Mouse (Mus musculus) adrenal gland, postnatal 10 days (tissue): ENCODE data around the gene Tlcd1. TPM values are rescaled to one million over a fixed set of nuclear protein-coding genes. Genes with fewer than 3 reads are reported as not detected.
"Not testable (repeated sequence)": the region's sequence is repeated elsewhere in the genome, so short reads cannot be mapped to it uniquely, and the experiment has no call there.

Experiments used
- DNase-seq: peaks from one replicate; pipeline ENCODE4 v3.0.0; 2021; ENCODE audit warnings: mixed read lengths
- long read RNA-seq, 2 experiments: library from polyadenylated mRNA; stranded (forward); transcript quantifications; one replicate each; pipeline ENCODE4 v2.0.0; 2021
- total RNA-seq, 2 experiments: library from RNA; stranded (reverse); gene quantifications; 2 replicates each; pipeline ENCODE4 v1.2.3; 2021

The Tlcd1 gene
- total RNA-seq: 10 to 100 TPM; 34.4 to 45.6 TPM
- long read RNA-seq, experiment 1, transcript Tlcd1-204 (4 exons, 1,412 nt): major isoform, 58 of 76 reads
- long read RNA-seq, experiment 1, partial matches to known transcripts: 0 of 76 reads
- long read RNA-seq, experiment 1, other reads (novel, unspliced or antisense): 9 of 76 reads
- long read RNA-seq, experiment 2, transcript Tlcd1-204 (4 exons, 1,412 nt): major isoform, 30 of 45 reads
- long read RNA-seq, experiment 2, partial matches to known transcripts: 3 of 45 reads
- long read RNA-seq, experiment 2, other reads (novel, unspliced or antisense): 4 of 45 reads

DNA sequence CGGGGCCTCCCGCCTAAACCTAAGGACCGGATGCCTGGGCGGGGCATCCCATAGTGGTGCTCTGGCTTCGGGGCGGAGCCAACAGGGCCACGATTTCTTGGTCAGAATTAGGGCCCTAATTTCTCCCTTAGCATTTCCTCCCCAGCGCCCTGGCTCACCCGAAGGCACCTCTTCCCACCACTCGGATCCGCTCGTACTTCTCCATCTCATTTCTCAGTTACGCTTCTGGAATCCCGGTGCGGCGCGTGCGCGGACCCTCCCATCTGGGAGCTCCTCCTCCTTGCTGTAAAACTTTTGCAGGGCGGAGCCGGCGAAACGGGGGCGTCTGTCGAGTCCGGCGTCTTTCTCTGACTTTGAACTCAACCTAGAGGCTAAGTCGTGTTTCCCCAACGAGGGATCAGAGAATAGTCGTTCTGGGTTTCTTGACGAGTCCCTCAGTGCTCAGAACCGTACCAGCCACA, at the start of gene Tlcd1, which contains the start of gene Nek8:
TSS of gene Tlcd1 (plus strand) at position 310 of the 461 bp plus-strand sequence.
TSS of gene Nek8 (minus strand) at position 274 of the 461 bp plus-strand sequence.
- DNase-seq: peak; percentile 95

DNA sequence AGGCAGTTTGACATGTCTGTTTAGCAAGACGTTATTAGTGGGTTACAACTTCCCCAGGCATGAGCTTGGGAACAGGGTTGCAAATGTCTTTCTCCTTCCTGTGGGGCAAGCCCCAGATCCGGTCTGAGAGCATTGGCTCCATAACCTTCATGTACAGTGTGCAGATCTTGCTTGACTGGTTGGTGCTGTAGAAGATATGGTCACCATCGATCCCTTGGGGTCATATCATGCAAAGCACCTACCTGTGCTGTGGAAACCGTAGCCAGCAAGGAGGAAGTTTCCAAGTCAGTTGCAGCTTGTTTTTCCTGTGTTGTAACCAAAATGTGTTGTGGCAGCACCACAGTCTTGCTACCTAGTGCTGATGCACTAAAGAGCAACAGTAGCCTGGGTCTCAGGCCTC, 49.8 kb upstream of the Tlcd1 start:
- DNase-seq: no peak

DNA sequence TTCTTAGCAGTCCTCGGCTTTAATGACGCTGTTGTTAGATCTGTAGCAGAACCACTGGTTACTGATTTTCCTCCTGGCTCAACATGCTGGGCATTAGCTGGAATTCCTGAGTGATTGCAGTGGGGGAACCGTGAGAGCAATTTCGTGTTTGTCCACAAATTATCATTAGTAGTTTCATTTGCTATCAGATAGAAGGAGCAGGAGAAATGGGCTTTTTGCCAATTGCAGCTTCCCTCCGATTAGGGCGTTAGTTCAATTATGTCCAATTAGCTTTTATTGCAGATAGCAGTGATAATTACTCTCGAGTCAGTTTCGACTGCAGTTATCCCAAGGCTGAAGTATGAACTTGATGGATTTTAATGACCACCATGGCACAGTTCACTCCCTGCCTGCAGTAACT, 47.1 kb upstream of the Tlcd1 start:
- DNase-seq: no peak

DNA sequence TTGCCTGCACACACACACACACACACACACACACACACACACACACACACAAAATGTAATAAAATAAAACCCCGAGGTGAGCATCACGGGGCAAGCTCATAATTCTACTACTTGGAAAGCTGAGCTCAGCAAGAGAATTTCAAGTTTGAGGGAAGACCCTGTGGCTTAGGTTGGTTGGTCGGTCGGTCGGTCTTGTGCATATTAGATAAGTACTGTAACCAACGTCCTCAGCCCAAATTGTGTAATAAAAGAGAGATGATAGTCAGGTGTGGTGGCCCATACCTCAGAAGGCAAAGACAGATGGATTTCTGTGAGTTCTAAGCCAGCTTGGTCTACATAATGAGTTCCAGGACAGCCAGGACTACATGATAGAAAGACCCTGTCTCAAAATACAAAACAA, 42.6 kb upstream of the Tlcd1 start:
- DNase-seq: no peak

DNA sequence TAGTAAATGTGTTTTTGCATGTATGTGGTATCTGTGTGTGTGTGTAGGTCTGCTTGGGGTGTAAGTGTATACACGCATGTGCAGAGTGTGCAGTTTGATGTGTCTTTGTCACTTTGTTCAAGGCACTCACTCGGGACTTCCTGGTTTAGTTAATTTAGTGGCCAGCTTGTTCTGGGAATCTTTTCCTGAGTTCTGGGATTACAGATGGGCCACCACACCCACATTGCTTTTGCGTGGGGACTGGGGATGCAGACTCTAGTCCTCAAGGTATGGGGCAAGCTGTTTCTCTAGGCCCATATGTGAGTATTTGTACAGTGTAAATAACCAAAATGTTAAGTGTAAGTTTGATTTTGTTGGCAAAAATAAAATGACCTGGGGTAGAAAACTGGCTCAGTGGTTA, 42.2 kb upstream of the Tlcd1 start:
- no peak for DNase-seq

DNA sequence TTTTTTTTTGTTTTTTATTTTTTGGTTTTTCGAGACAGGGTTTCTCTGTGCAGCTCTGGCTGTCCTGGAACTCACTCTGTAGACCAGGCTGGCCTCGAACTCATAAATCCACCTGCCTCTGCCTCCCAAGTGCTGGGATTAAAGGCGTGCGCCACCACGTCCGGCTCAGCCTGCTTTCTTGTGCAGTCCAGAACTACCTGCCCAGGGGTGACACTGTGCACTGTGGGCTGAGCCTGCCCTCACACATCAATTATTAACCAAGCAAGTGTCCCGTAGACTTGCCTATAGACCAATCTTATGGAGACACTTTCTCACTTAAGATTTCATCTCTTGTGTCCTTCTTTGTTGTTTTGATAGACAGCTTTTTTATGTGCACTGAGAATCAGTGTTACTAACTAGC, 41.2 kb upstream of the Tlcd1 start:
- DNase-seq: not testable (repeated sequence)

DNA sequence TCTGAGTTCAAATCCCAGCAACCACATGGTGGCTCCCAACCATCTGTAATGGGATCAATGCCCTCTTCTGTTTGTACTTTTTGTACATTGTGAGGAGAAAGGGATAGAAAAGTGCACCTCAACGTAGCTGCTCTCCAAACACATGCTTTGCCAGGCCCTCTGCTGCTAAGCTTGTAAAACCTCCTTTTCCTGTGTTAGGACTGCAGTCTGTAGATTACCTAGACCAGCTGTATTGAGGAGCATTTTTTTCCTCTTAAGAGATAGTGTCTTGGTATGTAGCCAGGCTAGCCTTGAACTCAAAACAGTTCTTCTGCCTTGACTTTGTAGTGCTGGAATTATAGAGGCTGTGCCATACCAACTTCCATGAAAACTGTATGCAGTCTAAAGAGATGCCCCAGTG, 40.4 kb upstream of the Tlcd1 start:
- DNase-seq: no peak

DNA sequence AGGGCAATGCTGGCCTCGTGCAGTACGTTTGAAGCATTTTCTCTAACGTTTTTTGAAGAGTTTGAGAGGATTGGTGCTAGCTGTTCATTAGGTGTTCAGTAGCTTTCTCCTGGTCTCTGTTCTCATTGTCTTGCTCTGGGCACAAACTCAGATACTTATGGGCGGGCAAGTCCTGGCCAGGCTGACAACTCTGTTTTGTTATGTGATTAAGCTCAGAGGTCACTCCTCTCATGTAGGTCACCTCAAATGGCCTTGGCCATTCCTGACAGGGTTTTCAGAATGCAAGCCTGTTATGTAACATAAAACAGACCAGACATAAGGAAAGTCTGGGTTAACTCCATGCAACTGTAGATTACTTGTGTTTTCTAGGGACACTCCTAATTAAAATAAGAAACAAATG, 38.9 kb upstream of the Tlcd1 start:
- DNase-seq: no peak

DNA sequence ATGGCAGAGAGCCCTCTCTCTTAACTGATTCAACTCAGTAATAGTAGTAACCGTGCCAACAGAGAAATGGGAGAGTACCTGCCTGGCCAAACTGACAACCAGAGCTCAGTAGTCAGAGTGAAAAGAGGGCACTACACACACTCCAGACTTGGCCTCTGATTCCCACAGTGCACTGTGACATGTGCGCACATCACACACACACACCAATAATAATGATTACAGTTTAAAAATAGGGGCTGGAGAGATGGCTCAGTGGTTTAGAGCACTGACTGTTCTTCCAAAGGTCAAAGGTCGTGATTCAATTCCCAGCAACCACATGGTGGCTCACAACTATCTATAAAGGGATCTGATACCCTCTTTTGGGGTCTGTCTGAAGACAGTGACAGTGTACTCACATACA, 38.5 kb upstream of the Tlcd1 start:
- no peak for DNase-seq

DNA sequence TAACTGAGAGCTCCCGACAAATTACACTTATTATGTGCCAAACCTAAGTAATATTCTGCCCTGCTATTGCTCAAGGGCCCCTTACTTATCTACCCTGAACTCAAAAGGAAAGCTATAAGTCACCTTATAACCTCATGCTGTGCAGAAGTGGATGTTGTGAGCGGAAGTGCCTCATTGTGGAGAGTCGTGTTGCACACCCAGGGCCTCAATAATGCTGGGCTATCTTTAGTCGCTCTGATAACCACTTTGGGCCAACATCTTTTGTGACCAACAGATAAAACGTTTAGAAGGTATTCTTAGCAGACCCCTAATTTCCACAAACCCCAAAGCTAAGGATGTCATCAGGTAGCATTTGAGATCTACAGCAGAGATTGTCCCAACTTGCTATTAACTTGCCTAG, 35.8 kb upstream of the Tlcd1 start:
- no peak for DNase-seq

DNA sequence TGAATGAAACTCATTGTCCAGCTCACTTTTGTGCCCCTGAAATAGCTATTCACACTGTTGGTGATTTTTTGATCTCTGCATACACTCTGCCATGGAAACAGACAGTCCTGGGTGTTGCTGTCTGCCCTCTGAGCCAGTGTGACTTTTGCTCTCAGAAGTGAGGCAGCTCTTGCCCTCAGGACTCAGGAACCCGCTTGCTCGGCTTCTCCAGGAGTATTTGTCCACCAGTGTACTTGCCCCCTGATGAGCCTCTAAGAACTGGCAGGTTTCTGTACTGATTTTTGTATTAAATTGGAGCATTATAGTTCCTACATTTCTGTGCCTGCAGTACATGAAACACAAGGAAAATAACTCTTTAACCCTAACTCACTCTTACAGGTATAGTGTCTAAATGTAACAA, 33.0 kb upstream of the Tlcd1 start:
- no peak for DNase-seq

DNA sequence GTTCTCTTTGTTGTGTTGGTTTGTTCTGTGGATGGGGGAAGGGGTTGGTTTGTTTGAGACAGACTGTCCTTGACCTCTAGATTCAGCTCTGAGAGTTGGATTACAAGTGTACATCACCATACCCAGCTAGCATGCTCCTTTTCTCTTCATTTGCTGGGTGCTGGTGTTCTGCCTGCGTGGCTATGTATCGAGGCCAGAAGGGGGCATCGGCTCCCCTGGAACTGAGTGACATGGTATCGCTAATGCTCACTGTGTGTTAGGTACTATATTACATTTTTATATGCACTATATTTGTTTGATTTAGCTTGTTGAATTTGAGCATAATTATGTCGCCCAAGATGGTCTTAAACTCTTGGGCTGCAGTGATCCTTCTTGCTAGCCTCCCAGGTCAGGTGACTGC, 30.3 kb upstream of the Tlcd1 start:
- no peak for DNase-seq

DNA sequence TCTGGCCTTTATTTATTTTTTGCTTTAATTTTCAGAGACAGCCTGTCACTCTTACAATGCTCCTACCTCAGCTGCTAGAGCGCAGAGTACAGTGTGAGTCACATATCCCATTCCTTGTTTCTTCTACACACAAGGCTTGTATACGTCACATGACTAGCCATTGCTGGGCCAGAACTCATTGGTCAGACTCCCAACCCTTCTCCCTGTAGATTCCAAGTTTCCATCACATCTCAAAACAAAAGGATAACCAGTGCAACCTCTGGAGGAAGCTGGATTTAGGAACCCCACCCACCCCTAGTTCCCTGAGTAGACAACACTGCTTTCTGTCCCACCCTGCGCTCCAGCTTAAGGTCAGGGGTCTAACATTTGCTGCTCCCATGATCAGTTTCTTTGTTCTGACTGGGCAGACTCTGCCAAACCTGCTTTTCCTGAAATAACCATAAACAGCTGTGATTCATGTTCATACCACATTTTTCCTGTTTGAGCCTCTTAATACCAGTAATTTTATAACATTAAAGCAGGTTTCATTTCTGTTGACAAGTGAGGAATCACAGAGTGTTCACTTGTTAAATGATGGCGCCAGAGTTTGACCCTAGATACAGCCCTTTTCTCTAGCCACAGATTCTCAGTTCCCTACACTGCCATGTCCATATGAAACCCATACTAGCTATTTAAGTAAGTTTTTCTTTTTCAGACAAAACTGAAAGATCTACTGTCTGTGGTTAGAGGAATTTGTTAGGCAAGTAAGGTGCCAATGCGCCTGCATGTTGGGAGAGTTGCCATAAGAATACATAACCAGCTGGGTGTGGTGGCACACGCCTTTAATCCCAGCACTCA, 29.6 kb upstream of the Tlcd1 start:
- DNase-seq: no peak

DNA sequence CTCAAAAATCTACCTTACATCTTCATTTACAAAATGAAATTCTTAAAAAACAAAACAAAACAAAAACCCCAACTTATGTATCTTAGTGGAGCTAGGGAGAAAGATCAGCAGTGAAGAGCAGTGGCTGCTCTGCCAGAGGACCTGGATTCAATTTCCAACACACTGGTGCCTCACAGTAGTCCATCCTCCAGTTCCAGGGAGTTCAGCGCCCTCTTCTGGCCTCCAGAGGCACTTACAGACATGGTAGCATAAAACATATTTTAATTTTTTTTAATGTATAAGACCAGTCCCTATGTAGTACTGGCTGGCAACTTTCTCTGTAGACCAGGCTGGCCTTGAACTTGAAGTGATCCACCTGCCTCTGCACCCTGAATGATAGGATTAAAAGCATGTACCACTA, 25.4 kb upstream of the Tlcd1 start:
- no peak for DNase-seq

DNA sequence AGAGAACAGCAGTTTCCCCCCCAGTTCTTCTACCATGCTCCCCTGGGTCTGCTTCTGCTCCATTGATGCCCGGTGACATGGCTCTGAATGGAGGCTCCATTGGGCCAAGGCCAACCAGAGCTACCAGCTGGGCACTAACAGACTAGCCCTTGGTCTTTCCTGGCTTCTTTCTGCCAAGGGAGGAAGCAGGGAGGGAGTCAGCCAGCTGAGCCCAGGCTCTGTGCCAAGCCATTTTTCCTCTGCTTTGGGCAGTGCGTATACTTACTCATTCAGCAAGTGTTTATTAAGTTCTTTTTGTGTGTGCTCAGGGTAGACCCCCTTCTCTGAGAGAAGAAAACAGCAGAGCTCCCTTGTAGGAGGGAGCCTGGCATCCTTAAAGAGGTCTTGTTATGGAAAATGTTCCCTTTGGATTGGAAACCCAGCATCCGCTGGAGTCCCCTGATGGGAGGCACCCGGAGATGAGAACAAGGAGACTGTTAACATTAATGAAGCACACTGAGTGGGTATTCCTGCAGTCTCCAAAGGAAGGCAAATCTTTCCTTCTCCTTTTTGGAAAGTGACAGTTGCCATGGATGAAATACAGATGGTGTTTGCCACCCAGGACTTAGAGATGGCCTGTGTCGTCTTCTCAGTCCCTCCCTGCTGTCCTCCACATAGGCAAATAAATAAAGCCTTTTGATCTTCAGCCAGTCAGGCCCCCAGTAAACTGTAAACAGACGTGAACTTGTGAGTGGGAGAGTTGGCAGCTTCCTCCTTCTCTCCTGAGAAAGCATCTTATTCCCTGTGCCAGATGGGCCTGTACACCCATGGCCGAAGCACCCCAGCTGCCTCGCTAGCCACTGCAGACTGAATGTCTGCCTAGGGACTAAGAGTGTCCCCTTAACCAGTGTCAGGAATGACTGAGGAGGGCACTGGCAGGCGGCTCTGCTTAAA, 23.9 kb upstream of the Tlcd1 start:
- DNase-seq: peak; percentile 87

DNA sequence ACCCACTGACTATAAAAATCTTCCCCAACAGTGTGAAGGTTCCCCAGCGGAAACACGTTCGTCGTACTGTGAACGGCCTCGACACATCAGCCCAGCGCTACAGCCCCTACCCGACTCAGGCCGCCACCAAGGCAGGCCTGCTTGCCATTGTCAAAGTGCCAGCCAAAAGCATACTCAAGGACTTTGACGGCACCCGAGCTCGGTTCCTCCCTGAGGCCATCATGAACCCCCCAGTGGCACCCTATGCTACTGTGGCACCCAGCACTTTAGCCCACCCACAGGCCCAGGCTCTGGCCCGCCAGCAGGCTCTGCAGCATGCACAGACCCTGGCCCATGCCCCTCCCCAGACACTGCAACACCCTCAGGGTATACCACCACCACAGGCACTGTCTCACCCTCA, 22.7 kb upstream of the Tlcd1 start:
- no peak for DNase-seq

DNA sequence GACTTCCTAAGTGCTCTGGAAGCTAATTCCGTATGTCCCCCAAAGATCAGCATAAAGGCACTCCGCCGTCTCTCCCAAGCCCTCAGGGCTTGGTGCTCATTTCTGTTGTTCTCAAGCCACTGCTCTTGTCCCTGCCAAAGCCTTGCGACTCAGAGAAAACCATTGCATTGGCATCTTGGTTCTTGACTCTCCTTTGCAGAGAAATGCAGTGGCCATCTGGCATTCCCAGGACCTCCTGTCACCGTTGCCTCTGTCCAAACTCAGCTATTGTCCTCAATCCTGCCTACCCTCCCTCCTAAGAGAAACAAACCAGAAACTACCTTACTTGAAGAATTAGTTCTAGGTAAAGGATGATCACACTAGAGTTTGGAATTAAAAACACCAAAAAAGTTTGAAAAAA, 20.8 kb upstream of the Tlcd1 start:
- DNase-seq: no peak

DNA sequence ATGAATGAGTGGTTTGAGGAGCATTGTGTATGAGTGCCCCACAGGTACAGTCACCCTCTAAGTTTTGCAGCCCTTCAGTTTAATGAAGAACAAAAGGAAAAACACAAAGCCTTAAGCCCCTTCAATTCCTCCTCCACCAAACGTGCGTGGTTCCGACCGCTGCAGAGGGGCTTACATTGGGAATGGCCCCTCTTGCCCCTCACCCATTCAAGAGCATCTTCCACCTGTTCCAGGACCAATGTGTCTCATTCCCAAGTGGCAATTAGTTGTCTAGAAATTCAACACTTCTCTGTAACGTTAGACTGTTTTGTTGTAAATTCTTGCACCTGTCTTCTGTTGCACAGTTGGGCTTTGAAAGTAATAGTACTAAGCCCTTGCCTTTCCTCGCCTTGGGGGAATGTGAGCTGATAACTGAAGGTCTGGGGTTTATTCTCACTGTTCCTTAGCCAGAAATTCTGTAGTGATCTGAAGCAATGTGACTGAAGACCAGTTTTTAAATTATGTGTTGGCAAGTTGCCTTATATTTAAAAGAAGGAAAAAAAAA, 20.3 kb upstream of the Tlcd1 start:
- no peak for DNase-seq

DNA sequence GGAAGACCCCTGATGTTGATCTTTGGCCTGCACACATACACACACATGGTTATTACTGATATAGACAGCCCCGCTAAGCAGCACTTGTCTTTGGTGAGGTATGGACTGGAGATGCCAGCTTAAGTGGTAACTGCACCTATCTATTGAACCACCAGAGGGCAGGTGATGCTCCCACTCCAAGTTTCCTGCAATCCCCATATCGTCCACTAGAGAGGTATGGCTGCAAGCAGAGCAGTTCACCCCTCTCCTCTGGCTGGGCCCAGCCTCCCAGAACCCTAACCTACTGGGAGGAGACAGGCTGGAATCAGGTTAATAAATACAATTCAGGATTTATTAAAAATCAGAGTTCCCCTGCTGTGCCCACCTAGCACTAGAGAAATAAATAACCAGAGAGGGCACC, 17.4 kb upstream of the Tlcd1 start:
- DNase-seq: peak; percentile 85

DNA sequence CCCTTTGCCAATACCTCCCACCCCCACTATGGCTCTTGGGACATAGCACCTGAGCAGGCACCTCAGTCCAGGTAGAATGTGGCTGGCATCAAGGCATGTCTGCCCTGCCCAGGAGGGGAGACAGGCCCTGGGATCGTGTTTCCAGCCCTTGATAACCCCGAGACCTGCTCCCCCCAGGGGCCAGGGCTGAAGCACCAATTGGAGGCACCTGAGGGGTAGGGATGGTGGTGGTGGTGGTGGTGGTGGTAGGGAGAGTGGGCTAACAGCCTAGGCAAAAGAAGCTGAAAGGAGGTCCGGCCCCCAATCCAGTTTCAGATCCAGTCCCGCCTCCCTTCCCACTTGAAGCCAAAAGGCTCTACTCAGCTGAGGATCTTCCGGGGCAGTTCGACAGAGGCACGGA, 17.0 kb upstream of the Tlcd1 start:
- DNase-seq: no peak

DNA sequence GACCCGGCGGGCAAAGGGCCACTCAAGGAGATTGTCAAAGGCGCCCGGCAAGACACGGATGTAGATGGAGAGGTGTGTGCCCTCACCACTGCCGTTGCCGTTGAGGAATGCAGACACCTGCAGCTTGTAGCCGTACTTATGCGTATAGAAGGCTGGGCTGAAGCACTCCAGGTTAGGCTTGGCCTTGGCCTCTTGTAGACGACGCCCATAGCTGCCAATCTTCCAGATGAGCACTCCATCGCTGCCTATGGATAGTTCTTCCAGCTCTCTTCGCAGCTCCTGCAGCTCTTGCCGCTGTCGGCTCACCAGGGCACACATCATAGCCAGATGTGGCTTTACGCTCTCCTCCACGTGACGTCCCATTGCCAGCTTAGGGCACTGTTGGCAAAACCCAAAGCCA, 16.3 kb upstream of the Tlcd1 start:
- no peak for DNase-seq

DNA sequence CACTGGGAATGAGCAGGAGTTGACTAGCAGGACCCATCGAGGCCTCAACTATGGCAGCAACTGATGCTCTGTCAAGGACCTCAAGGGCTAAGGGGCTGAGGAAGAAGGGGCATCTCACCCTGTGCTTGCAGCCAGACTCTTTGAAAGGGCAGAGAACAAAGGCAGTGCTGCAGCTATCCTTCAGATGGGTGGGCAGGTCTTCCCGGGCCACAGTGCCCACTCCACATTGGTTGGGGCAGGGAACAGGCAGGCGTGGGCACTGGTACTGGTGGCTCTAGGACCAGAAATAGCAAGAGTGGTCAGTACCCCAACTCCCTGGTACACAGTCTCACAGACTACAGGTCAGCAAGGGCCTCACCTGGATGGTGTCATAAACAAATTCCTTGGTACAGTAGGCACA, 15.8 kb upstream of the Tlcd1 start:
- no peak for DNase-seq
